Mouse (Mus musculus) kidney, postnatal 0 days (tissue): ENCODE measurements at regions not wholly inside any gene's neighbourhood (a gene's known extent, or its start where the extent isn't known, plus 50 kb on each side); places are given as distances from the start of the nearest gene placed in this dataset.
A peak's percentile ranks its signal among the peaks of the same experiment; 100 is the strongest.
"Not testable (repeated sequence)": the region's sequence is repeated elsewhere in the genome, so short reads cannot be mapped to it uniquely, and the experiment has no call there.

Experiments used
- ATAC-seq: fragments of 200-750 bp; cut with Nextera tagmentation; replicated peaks from 2 replicates; pipeline ENCODE4 v1.8.0; 2017; ENCODE audit warnings: low read depth, moderate number of reproducible peaks, moderate TSS enrichment, moderate library complexity; ENCODE audit not compliant: low FRiP score
- DNase-seq: peaks from one replicate; pipeline ENCODE4 v3.0.0-alpha.2; 2016; ENCODE audit warnings: low spot score
- H3K27ac ChIP-seq: fragments of 300-500 bp; sonication (generic); 2 replicates; pipeline ENCODE4 v1.5.1; 2014; ENCODE audit warnings: mild to moderate bottlenecking
- H3K27me3 ChIP-seq: fragments of 300-500 bp; sonication (generic); 2 replicates; pipeline ENCODE4 v1.6.1; 2014; ENCODE audit warnings: low read length, mixed read lengths; ENCODE audit not compliant: insufficient read depth
- H3K36me3 ChIP-seq: fragments of 300-500 bp; sonication (generic); 2 replicates; pipeline ENCODE4 v1.6.1; 2014; ENCODE audit warnings: low read length, mixed read lengths; ENCODE audit not compliant: insufficient read depth
- H3K4me1 ChIP-seq: fragments of 300-500 bp; sonication (generic); replicated peaks from 2 replicates; pipeline ENCODE4 v1.6.1; 2014; ENCODE audit warnings: antibody characterized with exemption, low read length, mixed read lengths; ENCODE audit not compliant: insufficient read depth
- H3K4me2 ChIP-seq: fragments of 300-500 bp; sonication (generic); 2 replicates; pipeline ENCODE4 v1.6.1; 2014; ENCODE audit warnings: mild to moderate bottlenecking, low read length, moderate library complexity, mixed read lengths
- H3K4me3 ChIP-seq: fragments of 300-500 bp; sonication (generic); replicated peaks from 2 replicates; pipeline ENCODE4 v1.5.1; 2014; ENCODE audit warnings: low read depth, low read length
- H3K9ac ChIP-seq: fragments of 300-500 bp; sonication (generic); 2 replicates; pipeline ENCODE4 v1.6.1; 2014; ENCODE audit warnings: low read depth, low read length
- H3K9me3 ChIP-seq: fragments of 300-500 bp; sonication (generic); replicated peaks from 2 replicates; pipeline ENCODE4 v1.6.1; 2016; ENCODE audit warnings: low read length, inconsistent platforms, mixed read lengths
- CTCF ChIP-seq: IDR thresholded peaks from 2 replicates; pipeline ENCODE4 v1.5.1; 2016; ENCODE audit warnings: antibody characterized with exemption, low read depth, mild to moderate bottlenecking, moderate library complexity
- WGBS: fragments of 180-500 bp; shearing (Covaris S2); extraction: QIAGEN DNeasy Blood & Tissue Kit; methylation state at CpG from one replicate; pipeline ENCODE4 v1.1.7; 2014; 5-methylcytosine and 5-hydroxymethylcytosine counted together

DNA sequence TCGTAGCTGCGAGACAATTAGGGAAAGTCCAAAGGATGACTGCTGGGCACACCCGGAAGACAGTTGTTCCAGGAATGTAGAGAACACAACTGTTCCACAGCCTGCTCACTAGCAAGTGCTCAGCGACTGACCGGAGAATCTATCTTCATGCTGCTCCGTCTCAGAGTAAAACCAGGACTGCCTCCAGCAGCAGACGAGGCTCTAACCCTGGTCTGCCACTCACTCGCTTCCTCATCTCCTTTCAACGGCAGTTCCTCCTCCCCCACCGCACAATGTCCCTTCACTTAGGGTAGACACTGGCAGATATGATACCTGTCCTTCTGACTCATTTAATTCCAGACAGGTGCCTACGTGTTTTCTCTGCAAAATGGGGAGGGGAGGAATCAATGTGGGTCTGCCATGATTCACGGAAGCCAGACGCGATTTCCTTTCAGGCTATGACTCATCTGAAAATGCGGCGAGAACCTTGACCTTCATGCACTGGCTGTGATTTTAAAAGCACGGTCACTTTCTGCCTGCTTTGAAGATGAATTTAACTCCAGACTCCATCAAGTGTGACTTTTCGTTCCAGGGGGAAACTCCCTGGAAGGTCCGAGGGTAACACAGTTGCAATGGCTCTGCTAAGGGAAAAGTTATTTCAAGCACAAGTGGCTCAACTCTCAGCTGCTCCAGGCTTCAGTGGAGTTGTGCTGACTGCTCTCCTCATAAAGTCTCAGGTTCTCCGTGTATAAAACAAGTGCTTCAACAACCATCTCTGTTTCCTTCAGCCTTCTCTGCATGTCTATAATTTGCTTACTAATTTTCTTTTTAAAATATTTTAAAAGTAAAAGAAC, 142.4 kb upstream of the Spin1 start:
- no peaks in the 10 kb centered on the region for H3K4me1 ChIP-seq
- TF ChIP-seq CTCF = no peak
- no peak overlapping the region for H3K9ac ChIP-seq
- peak overlapping the region; percentile 54 for H3K4me2 ChIP-seq
- no peaks in the 10 kb centered on the region for H3K9me3 ChIP-seq
- no peaks in the 10 kb centered on the region for H3K27me3 ChIP-seq
- no peaks in the 10 kb centered on the region for H3K36me3 ChIP-seq
- no peak overlapping the region for H3K27ac ChIP-seq
- 18% methylated on average over 20 of the region's 20 CpGs for WGBS
- DNase-seq = peak; percentile 44
- H3K4me3 ChIP-seq = no peak overlapping the region
- no peak for ATAC-seq

DNA sequence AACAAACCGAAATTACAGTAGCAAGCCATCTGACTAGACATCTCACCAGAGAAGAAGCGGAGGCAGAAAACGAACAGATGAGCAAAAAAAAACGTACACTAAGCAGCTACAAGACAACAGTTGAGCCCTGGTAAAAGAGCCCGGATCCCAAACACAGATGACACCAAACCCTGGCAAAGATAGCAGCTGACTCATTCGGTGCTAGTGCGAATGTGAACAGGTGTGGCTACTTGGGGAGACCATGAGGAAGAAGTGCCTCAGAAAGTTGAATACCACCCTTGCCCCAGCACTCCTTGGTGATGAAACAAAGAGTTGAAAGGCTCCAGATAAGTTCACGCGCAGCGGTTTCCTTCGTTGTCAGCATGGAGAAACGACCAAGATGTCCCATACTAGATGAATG, 139.8 kb upstream of the Spin1 start:
- 82% methylated on average over 12 of the region's 12 CpGs for WGBS
- ATAC-seq = no peak
- TF ChIP-seq CTCF = no peak
- H3K4me3 ChIP-seq = no peak overlapping the region
- no peak overlapping the region for H3K27ac ChIP-seq
- no peak for DNase-seq
- no peaks in the 10 kb centered on the region for H3K9me3 ChIP-seq
- no peaks in the 10 kb centered on the region for H3K36me3 ChIP-seq
- no peak overlapping the region for H3K9ac ChIP-seq
- no peaks in the 10 kb centered on the region for H3K27me3 ChIP-seq
- H3K4me1 ChIP-seq = no peaks in the 10 kb centered on the region
- no peak overlapping the region for H3K4me2 ChIP-seq

DNA sequence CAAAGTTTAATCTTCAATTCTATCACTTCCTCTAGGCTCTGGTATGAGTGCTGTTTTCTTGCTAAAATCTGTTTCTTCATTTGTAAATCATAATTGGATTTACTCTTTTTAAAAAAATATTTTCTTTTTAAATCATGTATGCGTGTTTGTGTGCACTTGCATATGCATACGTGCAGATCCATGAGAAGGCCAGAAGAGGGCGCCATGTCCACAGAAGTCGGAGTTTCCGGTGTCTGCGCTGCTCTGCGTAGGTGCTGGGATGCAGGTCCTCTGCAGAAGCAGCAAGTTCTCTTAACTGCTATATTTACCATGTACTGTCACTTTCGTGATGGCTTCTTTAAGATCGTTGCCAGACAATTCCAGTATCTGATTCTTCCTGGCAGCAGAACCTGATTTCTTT, 136.6 kb upstream of the Spin1 start:
- H3K4me3 ChIP-seq = no peak overlapping the region
- no peaks in the 10 kb centered on the region for H3K27me3 ChIP-seq
- no peak overlapping the region for H3K27ac ChIP-seq
- H3K36me3 ChIP-seq = no peaks in the 10 kb centered on the region
- DNase-seq (no peak), ATAC-seq (no peak)
- no peaks in the 10 kb centered on the region for H3K9me3 ChIP-seq
- H3K4me2 ChIP-seq = no peak overlapping the region
- WGBS = 83% methylated on average over 9 of the region's 9 CpGs
- no peaks in the 10 kb centered on the region for H3K4me1 ChIP-seq
- peak; percentile 66 for TF ChIP-seq CTCF
- H3K9ac ChIP-seq = no peak overlapping the region

DNA sequence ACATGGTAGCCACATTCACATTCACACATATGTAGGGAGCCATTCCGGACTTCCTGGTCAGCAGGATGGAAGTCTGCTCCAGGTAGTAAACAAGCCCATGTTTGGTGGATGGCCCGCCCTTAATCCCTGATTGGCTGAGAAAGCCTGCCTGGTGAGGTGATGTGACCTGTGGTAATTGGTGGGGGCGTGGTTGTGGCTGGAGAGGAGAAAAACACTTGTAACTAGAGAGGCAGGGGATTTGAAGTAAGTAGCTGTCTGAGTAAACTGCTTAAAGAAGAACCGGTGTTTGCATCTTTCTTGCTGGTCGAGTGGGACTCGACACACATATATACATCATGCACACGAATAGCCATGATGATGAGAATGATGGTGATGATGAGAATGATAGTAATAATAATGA, 135.6 kb upstream of the Spin1 start:
- WGBS = 75% methylated on average over 7 of the region's 7 CpGs
- H3K36me3 ChIP-seq, H3K27ac ChIP-seq, H3K4me3 ChIP-seq, H3K9me3 ChIP-seq, DNase-seq, H3K4me1 ChIP-seq, H3K9ac ChIP-seq, H3K27me3 ChIP-seq, H3K4me2 ChIP-seq, ATAC-seq: not testable (repeated sequence)

DNA sequence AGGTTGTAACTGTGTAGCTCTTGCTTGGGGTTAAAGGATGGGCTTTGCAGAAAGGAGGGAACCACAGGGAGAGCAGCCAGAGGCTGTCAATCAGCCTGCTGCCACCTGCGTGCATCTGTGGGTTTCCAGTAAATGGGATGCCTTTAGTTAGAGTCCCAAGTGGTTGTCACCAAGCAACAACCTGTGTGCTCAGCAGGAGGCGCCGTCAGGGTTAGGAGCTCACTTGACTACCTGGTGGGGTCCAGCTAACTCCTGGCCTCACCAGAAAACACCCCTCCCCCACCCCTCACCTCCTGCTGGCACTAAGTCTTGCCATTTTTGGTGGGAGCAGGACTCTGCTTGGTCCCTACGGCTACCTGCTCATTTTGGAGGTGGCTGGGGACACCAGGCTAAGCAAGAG, 135.0 kb upstream of the Spin1 start:
- DNase-seq = no peak
- Histone ChIP-seq H3K27me3 (no peaks in the 10 kb centered on the region), H3K36me3 (no peaks in the 10 kb centered on the region), H3K9me3 (no peaks in the 10 kb centered on the region), H3K4me2 (no peak overlapping the region), H3K9ac (no peak overlapping the region), H3K27ac (no peak overlapping the region), H3K4me1 (no peaks in the 10 kb centered on the region), H3K4me3 (no peak overlapping the region)
- no peak for ATAC-seq
- TF ChIP-seq CTCF = no peak
- WGBS = 77% methylated on average over 4 of the region's 4 CpGs

DNA sequence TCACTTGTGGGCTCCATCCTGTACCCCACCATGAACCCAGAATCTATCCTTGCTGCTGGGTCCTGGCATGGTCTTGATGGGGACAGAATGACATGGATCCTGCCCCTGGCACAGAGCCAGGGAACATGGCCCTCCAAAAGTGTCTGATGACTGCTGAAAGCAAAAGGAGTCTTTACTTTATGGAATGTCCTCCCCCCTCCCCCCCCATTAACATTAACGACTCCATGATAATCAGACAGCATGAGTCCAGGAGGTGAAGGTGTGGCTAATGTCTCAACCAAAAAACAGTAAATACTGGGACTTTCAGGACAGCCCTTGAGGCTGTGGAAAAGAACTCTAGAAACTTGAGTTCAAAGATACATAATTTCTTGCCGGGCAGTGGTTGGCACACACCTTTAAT, 133.9 kb upstream of the Spin1 start:
- TF ChIP-seq CTCF = no peak
- Histone ChIP-seq H3K4me3 (no peak overlapping the region), H3K27ac (no peak overlapping the region), H3K4me2 (no peak overlapping the region), H3K4me1 (no peaks in the 10 kb centered on the region), H3K27me3 (no peaks in the 10 kb centered on the region), H3K9ac (no peak overlapping the region), H3K9me3 (no peaks in the 10 kb centered on the region), H3K36me3 (no peaks in the 10 kb centered on the region)
- ATAC-seq (no peak), DNase-seq (no peak)
- WGBS = 89% methylated on average over 2 of the region's 2 CpGs

DNA sequence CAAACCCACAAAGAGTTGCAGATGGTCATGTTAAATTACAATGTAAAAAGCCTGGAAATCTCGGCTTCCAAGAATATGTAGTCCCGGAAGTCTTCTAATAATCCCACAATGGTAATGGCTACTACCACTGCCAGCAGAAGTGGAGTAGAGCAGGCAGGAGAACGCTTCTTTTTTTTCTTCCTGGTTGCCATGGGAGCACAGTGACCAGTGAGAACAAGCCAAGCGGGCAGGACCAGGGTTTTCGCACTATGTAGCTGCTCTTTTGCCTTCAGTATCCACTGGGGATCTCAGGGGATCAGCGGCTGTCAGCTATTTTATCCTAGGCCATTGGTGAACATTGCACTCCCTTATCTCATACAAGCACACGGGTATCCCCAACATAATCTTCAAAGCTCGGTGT, 127.3 kb upstream of the Spin1 start:
- no peak for TF ChIP-seq CTCF
- H3K9ac ChIP-seq = no peak overlapping the region
- 68% methylated on average over 8 of the region's 8 CpGs for WGBS
- H3K36me3 ChIP-seq = no peaks in the 10 kb centered on the region
- H3K9me3 ChIP-seq = no peaks in the 10 kb centered on the region
- H3K4me1 ChIP-seq = no peaks in the 10 kb centered on the region
- ATAC-seq = no peak
- H3K4me2 ChIP-seq = no peak overlapping the region
- no peak overlapping the region for H3K4me3 ChIP-seq
- H3K27ac ChIP-seq = no peak overlapping the region
- no peak for DNase-seq
- no peaks in the 10 kb centered on the region for H3K27me3 ChIP-seq
